Mouse (Mus musculus): ENCODE measurements around the gene Kifc5b. TPM values are rescaled to one million over a fixed set of nuclear protein-coding genes. Genes with fewer than 3 reads are reported as not detected.
"Not testable (repeated sequence)": the region's sequence is repeated elsewhere in the genome, so short reads cannot be mapped to it uniquely, and the experiment has no call there.

Gene Kifc5b
- polyA plus RNA-seq, 1 experiment from 2014 or later, result 3.3 TPM

DNA sequence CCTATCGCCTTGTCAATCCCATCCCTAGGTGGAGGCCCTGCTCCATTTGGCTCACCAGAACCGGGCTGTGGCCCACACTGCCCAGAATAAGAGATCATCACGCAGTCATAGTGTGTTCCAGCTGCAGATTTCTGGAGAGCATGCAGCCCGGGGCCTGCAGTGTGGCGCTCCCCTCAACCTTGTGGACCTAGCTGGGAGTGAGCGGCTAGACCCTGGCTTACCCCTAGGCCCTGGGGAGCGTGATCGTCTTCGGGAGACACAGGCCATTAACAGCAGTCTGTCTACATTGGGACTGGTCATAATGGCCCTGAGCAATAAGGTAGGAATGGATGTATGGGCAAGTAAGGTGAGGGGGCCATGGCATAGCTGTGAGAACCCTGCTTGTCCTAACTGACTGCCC, 8.5 kb downstream of the Kifc5b start:
- H3K9ac ChIP-seq; H3K4me3 ChIP-seq; H3K36me3 ChIP-seq (replicated peaks); H3K27me3 ChIP-seq (replicated peaks); H3K4me2 ChIP-seq; H3K27ac ChIP-seq; H3K9me3 ChIP-seq; H3K4me1 ChIP-seq; ATAC-seq (replicated peaks): not testable (repeated sequence)
- 94% methylated on average over 9 of the region's 9 CpGs for WGBS

DNA sequence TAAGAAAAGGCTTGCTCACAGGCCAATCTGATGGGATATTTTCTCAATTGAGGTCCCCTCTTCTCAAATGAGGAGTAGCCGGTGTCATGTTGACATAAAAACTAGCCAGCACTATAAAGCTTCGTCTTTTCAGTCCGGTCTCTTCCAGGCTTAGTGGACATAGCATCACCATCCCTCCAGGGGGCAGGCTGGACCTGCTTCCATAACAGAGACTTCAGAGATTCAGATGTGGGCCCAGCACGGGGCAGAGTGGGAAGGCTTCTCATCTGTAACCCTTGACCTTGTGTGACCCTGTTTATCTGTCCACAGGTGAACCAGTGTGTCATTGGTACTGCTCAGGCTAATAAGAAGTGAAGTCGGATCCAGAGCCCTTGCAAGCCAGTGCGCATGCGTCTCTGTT, 14.9 kb downstream of the Kifc5b start:
- H3K4me2 ChIP-seq; H3K4me3 ChIP-seq; H3K27me3 ChIP-seq (replicated peaks); H3K36me3 ChIP-seq (replicated peaks); H3K9me3 ChIP-seq; H3K9ac ChIP-seq; H3K27ac ChIP-seq: not testable (repeated sequence)
- ATAC-seq (replicated peaks), result 0 out of 2 replicates have a peak, but pooled peaks have one; percentile 19
- WGBS, result 66% methylated on average over 7 of the region's 7 CpGs
- peaks cover 20% of the 10 kb centered on the region for H3K4me1 ChIP-seq

DNA sequence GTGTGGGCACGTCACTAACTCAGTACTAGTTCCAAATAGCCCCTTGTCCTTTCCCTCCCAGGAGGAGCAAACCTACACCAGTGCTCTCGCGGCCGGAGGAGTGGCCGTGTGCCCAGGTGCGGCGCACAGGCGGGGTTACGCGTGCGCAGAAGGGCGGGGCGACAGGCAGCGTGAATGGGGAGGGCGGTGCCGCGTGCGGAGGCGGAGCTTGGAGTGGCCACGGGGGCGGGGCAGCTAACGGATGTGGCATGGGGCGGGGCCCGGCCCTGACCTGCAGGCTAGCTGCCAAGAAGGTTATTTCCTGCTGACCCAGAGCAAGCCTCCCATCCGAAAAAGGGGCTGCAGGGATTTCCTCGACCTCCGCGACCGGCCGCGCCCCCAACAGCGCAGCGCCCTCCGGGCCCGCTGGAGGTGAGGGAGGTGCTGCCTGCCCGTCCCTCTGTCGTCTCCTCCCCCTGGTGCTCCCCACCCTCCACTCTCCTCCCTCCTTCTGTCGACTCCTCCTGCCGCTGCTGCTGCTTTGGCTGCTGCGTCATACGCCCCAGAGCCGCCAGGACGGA, 16.0 kb downstream of the Kifc5b start, which contains the start of gene Phf1:
Phf1 (plus strand) TSS at position 214 of the 560 bp plus-strand sequence.
- Histone ChIP-seq H3K27me3 (replicated peaks) (no peaks in the 10 kb centered on the region), H3K36me3 (replicated peaks) (0 out of 2 replicates have a peak, but pooled peaks cover 5% of the 10 kb centered on the region), H3K9me3 (no peaks in the 10 kb centered on the region), H3K27ac (peak within 1 kb of the TSS; percentile 90), H3K9ac (peak within 1 kb of the TSS; percentile 94), H3K4me1 (peaks cover 29% of the 10 kb centered on the region), H3K4me3 (peak within 1 kb of the TSS; percentile 91), H3K4me2 (peak within 1 kb of the TSS; percentile 98)
- WGBS, result under 1% methylated on average over 43 of the region's 43 CpGs
- ATAC-seq (replicated peaks), result peak; percentile 81

DNA sequence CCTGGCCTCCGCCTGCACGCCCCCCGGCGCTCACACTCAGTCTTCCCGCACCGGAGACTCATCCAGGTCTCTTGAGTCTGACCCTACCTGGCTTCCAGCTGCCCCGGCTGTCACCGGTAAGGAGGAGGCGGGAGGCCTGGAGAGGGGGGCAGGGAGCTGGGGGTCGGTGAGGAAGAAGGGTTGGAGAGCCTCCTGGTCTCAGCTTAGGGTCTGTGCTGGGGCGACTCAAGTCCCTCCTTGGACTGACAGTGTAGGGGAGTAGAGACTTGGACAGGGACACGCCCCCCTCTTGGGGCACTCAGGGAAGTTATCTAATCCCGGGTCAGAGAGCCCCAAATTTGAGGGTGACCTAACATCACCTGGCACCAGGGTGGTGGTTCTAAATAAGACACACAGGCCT, 16.5 kb downstream of the Kifc5b start:
- Histone ChIP-seq H3K9ac (peak overlapping the region; percentile 94), H3K4me2 (peak overlapping the region; percentile 98), H3K27ac (peak overlapping the region; percentile 90), H3K36me3 (replicated peaks) (0 out of 2 replicates have a peak, but pooled peaks cover 5% of the 10 kb centered on the region), H3K4me1 (peaks cover 34% of the 10 kb centered on the region), H3K4me3 (peak overlapping the region; percentile 91), H3K27me3 (replicated peaks) (no peaks in the 10 kb centered on the region), H3K9me3 (no peaks in the 10 kb centered on the region)
- peak; percentile 30 for ATAC-seq (replicated peaks)
- WGBS, result 11% methylated on average over 13 of the region's 13 CpGs

DNA sequence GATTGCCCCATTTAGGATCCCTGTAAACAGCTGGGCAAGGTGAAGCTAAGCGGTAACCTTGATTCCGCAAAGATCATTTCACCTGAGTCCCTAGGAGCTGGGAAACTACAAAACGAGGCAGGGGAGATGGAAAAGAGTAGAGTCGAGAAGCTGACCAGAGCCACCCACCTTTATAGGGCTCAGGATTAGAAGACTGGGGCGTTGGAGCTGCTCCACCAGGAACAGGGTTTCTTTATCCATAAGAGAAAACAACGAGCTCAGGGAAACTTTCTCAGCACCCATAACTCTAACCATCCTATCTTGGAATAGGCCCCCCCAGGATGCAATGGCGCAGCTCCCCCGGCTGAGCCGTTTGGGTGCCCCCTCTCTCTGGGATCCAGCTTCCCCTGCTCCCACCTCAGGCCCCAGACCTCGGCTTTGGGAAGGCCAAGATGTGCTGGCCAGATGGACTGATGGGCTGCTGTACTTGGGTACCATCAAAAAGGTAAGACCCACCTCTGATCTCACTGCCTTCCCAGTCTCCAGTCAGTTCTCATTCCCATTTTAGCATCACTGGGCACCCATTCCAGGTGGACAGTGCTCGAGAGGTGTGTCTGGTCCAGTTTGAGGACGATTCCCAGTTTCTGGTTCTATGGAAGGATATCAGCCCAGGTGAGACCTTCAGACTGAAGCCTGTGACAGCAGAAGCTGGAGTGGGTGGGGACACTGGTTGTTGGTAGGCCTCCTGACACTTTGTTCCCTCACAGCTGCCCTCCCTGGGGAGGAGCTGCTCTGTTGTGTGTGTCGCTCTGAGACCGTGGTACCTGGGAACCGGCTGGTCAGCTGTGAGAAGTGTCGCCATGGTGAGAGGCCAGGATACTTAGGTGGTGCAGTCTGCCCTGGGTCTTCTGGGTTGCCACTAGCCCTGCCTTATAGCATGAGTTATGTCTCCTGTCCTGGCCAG, 17.3 kb downstream of the Kifc5b start:
- Histone ChIP-seq H3K9ac (peak overlapping the region; percentile 94), H3K4me1 (peaks cover 40% of the 10 kb centered on the region), H3K4me2 (peak overlapping the region; percentile 98), H3K27me3 (replicated peaks) (no peaks in the 10 kb centered on the region), H3K4me3 (peak overlapping the region; percentile 91), H3K9me3 (no peaks in the 10 kb centered on the region), H3K27ac (peak overlapping the region; percentile 90; the same call in 1 of the 2 replicates), H3K36me3 (replicated peaks) (0 out of 2 replicates have a peak, but pooled peaks cover 5% of the 10 kb centered on the region)
- WGBS, result 85% methylated on average over 16 of the region's 16 CpGs
- ATAC-seq (replicated peaks), result no peak

DNA sequence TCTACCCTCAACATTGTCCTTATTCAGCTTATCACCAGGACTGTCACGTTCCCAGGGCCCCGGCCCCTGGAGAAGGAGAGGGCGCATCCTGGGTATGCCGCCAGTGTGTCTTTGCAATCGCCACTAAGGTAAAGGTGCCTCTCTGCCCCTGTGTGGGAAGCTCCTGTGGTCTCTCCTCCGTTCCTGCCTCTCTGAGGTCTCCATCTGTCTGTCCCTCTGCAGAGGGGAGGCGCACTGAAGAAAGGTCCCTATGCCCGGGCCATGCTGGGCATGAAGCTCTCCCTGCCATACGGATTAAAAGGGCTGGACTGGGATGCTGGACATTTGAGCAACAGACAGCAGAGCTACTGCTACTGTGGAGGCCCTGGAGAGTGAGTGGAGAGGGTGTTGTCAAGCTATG, 18.1 kb downstream of the Kifc5b start:
- H3K4me2 ChIP-seq, result no peak overlapping the region
- 91% methylated on average over 9 of the region's 9 CpGs for WGBS
- ATAC-seq (replicated peaks), result no peak
- H3K9me3 ChIP-seq, result no peaks in the 10 kb centered on the region
- H3K4me1 ChIP-seq, result peaks cover 43% of the 10 kb centered on the region
- H3K27me3 ChIP-seq (replicated peaks), result no peaks in the 10 kb centered on the region
- H3K36me3 ChIP-seq (replicated peaks), result 0 out of 2 replicates have a peak, but pooled peaks cover 5% of the 10 kb centered on the region
- no peak overlapping the region for H3K9ac ChIP-seq
- no peak overlapping the region for H3K27ac ChIP-seq
- no peak overlapping the region for H3K4me3 ChIP-seq

DNA sequence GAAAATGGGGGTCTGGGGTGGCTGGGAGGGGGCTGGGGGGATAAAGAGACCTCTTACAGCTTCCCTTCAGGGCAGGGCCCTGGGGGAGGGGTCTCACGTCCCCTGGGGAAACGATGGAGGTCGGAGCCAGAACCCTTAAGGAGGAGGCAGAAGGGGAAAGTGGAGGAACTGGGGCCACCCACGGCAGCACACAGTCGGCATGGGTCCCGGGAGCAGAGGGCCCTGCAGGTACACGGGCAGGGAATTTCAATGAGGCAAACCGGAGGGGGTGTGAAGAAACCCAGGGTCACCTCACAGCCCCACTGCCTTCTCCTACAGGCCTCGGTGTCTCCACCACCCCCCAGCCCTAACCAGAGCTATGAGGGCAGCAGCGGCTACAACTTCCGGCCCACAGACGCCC, 19.6 kb downstream of the Kifc5b start:
- H3K4me3 ChIP-seq, result no peak overlapping the region

DNA sequence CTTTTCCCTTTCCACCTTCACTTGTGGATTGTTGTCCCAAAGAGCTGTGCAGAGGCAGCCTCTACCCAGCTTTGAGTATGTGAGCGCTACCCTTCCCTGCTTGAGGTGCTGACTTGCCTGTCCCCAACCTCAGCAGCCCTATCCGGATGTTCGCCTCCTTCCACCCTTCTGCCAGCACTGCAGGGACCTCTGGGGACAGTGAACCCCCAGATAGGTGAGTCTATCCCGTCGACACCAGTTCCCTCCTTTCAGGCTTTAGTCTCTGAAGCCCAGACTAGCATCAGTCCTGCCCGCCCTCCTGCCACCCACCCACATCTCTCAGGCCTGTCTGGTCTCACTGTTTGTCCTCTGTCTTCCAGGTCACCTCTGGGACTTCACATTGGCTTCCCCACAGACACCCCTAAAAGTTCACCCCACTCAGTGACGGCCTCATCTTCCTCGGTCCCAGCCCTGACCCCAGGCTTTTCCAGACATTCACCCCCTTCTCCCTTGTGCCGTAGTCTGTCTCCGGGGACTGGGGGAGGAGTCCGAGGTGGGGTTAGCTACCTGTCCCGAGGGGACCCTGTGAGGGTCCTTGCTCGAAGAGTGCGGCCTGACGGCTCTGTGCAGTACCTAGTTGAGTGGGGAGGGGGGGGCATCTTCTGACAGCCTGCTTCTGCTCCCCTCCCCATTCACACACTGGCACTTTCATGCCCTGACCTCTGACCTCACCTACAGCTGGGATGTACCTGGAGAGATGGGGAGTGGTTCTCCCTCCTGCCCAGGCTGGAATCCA, 20.2 kb downstream of the Kifc5b start:
- WGBS, result 88% methylated on average over 15 of the region's 15 CpGs
- ATAC-seq (replicated peaks), result no peak
- H3K27ac ChIP-seq, result no peak overlapping the region
- H3K9ac ChIP-seq, result no peak overlapping the region
- no peaks in the 10 kb centered on the region for H3K27me3 ChIP-seq (replicated peaks)
- 0 out of 2 replicates have a peak, but pooled peaks cover 5% of the 10 kb centered on the region for H3K36me3 ChIP-seq (replicated peaks)
- H3K4me1 ChIP-seq, result peaks cover 54% of the 10 kb centered on the region
- H3K4me2 ChIP-seq, result no peak overlapping the region
- no peaks in the 10 kb centered on the region for H3K9me3 ChIP-seq
- no peak overlapping the region for H3K4me3 ChIP-seq

More for the DNA sequence above, 19.6 kb downstream of the Kifc5b start:
- 82% methylated on average over 10 of the region's 12 CpGs for WGBS
- Histone ChIP-seq H3K9ac (no peak overlapping the region), H3K27ac (no peak overlapping the region), H3K4me2 (no peak overlapping the region), H3K9me3 (no peaks in the 10 kb centered on the region), H3K4me1 (peaks cover 53% of the 10 kb centered on the region), H3K36me3 (replicated peaks) (0 out of 2 replicates have a peak, but pooled peaks cover 5% of the 10 kb centered on the region), H3K27me3 (replicated peaks) (no peaks in the 10 kb centered on the region)
- ATAC-seq (replicated peaks), result no peak

DNA sequence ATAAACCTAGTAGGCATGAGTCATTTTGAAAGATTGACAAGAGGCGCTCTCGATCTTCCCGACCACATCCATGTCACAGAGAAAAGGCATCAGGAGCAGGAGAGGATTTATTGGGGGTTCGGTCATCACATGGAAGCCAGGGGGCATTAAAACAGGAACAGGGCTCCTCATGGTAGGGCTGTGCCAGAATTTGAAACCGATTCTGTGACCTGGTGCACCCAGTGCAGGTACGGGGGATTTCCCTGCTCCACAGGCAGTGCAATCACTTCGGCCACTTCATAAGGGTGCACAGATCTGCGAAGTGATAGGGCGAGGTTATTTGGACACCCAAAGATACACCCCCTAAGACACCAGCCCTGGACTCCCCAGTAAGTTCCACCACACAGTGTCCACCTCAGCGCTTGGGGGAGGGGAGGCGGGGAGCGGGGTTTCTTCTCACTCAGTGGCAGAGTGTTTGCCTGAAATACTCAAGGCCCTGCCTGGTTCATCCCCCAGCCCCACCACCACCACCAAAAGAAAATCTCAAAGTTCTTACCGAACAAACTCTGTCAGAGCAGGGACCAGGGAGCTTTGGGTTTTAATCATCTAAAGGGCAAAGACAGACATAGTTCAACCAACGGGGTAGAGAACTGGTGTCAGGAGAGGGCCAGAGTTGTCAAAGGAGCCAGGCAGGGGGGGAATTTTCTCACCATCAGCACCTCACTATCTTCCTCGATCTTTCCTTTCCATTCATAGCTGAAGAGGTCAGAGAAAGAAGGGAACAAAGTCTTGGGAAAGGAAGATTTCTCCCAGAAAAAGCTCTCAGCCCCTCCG, 21.2 kb downstream of the Kifc5b start:
- no peak for ATAC-seq (replicated peaks)

DNA sequence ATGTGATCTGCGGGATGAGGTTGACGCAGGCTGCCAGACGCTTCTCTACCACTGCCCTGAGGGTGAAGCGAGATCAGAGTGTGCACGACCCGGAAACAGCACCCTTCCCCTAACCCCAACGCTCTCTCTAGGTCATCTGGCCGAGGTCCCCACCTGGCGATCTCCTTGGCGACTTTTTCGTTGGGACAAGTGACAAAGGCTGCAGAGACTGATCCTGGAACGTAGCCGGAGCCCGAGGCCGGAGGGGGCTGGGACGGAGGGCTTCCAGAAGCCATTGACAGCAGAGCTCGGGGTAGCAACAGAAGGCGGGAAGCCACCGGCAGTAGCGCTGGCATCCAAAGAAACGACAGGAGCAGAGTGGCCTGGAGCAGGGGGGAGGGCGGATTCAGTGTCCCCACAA, 21.8 kb downstream of the Kifc5b start:
- Histone ChIP-seq H3K4me2 (peak overlapping the region; percentile 98), H3K9ac (peak overlapping the region; percentile 62), H3K27me3 (replicated peaks) (no peaks in the 10 kb centered on the region), H3K36me3 (replicated peaks) (0 out of 2 replicates have a peak, but pooled peaks cover 5% of the 10 kb centered on the region), H3K4me1 (peaks cover 54% of the 10 kb centered on the region), H3K27ac (peak overlapping the region; percentile 94), H3K9me3 (no peaks in the 10 kb centered on the region), H3K4me3 (peak overlapping the region; percentile 81)
- WGBS, result under 1% methylated on average over 22 of the region's 22 CpGs
- no peak for ATAC-seq (replicated peaks)

More for the DNA sequence above, 21.2 kb downstream of the Kifc5b start:
- H3K27ac ChIP-seq, result no peak overlapping the region; the same call in 1 of the 2 replicates
- H3K9me3 ChIP-seq, result no peaks in the 10 kb centered on the region
- peaks cover 59% of the 10 kb centered on the region for H3K4me1 ChIP-seq
- peak overlapping the region; percentile 81 for H3K4me3 ChIP-seq
- peak overlapping the region; percentile 62 for H3K9ac ChIP-seq
- WGBS, result 65% methylated on average over 16 of the region's 16 CpGs
- peak overlapping the region; percentile 98 for H3K4me2 ChIP-seq
- H3K36me3 ChIP-seq (replicated peaks), result 0 out of 2 replicates have a peak, but pooled peaks cover 5% of the 10 kb centered on the region
- no peaks in the 10 kb centered on the region for H3K27me3 ChIP-seq (replicated peaks)

Data from midbrain, embryonic 15.5 days (tissue).